Comparison of ENCODE assay signal across 10 mouse cellular contexts in genomic region chr5:110385263-110385662, GRCm38 (mm10). TPM values are rescaled to one million over a fixed set of nuclear protein-coding genes. Genes with fewer than 3 reads are reported as not detected.
DNase-seq lines count a peak whose midpoint lies in the region; ATAC-seq and TF ChIP-seq lines count a peak whose summit lies in the region.
"Had no signal": no experiment of that assay in that cellular context is flagged by ENCODE, and none has a peak within 500 bp of the region (broad histone marks: within the 10 kb centered on the region; RNA-seq: fewer than 3 reads in every experiment).

No protein-coding gene starts in this region.

- peaks cover 14% of the 10 kb centered on the region; the same call in 1 of the 2 replicates for H3K4me1 ChIP-seq in intestine, embryonic 15.5 days (replicated peaks)
- H3K4me1 ChIP-seq in intestine, embryonic 16.5 days (ENCODE audit: control insufficient read depth, insufficient read depth, low read length), result peaks cover 7% of the 10 kb centered on the region
- H3K4me1 ChIP-seq in embryonic facial prominence, embryonic 14.5 days (ENCODE audit: control insufficient read depth, insufficient read depth, low read length), result peaks cover 21% of the 10 kb centered on the region
- H3K4me1 ChIP-seq in hindbrain, embryonic 13.5 days (replicated peaks), result peaks cover 43% of the 10 kb centered on the region
- peaks cover 22% of the 10 kb centered on the region for H3K4me1 ChIP-seq in midbrain, embryonic 14.5 days (ENCODE audit: control insufficient read depth, insufficient read depth, low read length)
- peaks cover 8% of the 10 kb centered on the region for H3K4me1 ChIP-seq in kidney, adult 2 months (ENCODE audit: control insufficient read depth, insufficient read depth, low read length)

- 57% methylated on average over 4 of the region's 4 CpGs for WGBS in intestine, embryonic 15.5 days
- 48% methylated on average over 4 of the region's 4 CpGs for WGBS in intestine, embryonic 16.5 days
- WGBS in embryonic facial prominence, embryonic 14.5 days, result 69% methylated on average over 4 of the region's 4 CpGs
- 52% methylated on average over 4 of the region's 4 CpGs for WGBS in hindbrain, embryonic 13.5 days
- WGBS in midbrain, embryonic 14.5 days, result 58% methylated on average over 4 of the region's 4 CpGs
- 79% methylated on average over 4 of the region's 4 CpGs for WGBS in kidney, adult 2 months

- TF ChIP-seq CTCF in kidney, adult 2 months (conservative IDR thresholded peaks at IDR 0.05; ENCODE audit: insufficient read depth, insufficient read length, low read depth, low read length), result no peak

- no peak overlapping the region for H3K4me3 ChIP-seq in intestine, embryonic 15.5 days (replicated peaks)
- no peak overlapping the region for H3K4me3 ChIP-seq in intestine, embryonic 16.5 days (ENCODE audit: low read length)
- peak overlapping the region; percentile 73 for H3K4me3 ChIP-seq in embryonic facial prominence, embryonic 14.5 days (ENCODE audit: low read depth, low read length)
- H3K4me3 ChIP-seq in hindbrain, embryonic 13.5 days, result peak overlapping the region; percentile 71
- H3K4me3 ChIP-seq in midbrain, embryonic 14.5 days (replicated peaks; ENCODE audit: low read depth, low read length), result peak overlapping the region; percentile 75
- H3K4me3 ChIP-seq in kidney, adult 2 months (ENCODE audit: insufficient read depth, low read depth, low read length), result no peak overlapping the region

- no peak for TF ChIP-seq POLR2A in kidney, adult 2 months (IDR thresholded peaks at IDR 0.05; ENCODE audit: low read depth, low read length)

- H3K9me3 ChIP-seq in intestine, embryonic 15.5 days, result no peaks in the 10 kb centered on the region
- no peaks in the 10 kb centered on the region for H3K9me3 ChIP-seq in intestine, embryonic 16.5 days (ENCODE audit: control insufficient read depth, low read length)
- no peaks in the 10 kb centered on the region for H3K9me3 ChIP-seq in embryonic facial prominence, embryonic 14.5 days (ENCODE audit: control insufficient read depth, low read length)
- H3K9me3 ChIP-seq in hindbrain, embryonic 13.5 days, result no peaks in the 10 kb centered on the region
- no peaks in the 10 kb centered on the region for H3K9me3 ChIP-seq in midbrain, embryonic 14.5 days (ENCODE audit: control insufficient read depth, low read length)

- H3K9ac ChIP-seq in intestine, embryonic 15.5 days, result no peak overlapping the region
- H3K9ac ChIP-seq in intestine, embryonic 16.5 days (ENCODE audit: low read depth, low read length), result no peak overlapping the region
- no peak overlapping the region; the same call in 1 of the 2 replicates for H3K9ac ChIP-seq in embryonic facial prominence, embryonic 14.5 days (ENCODE audit: low read depth, low read length)
- H3K9ac ChIP-seq in hindbrain, embryonic 13.5 days, result peak overlapping the region; percentile 81
- 0 out of 2 replicates have a peak overlapping the region, but pooled peaks have one; percentile 78 for H3K9ac ChIP-seq in midbrain, embryonic 14.5 days (replicated peaks; ENCODE audit: low read length)

- no peaks in the 10 kb centered on the region; the same call in 1 of the 2 replicates for H3K27me3 ChIP-seq in intestine, embryonic 15.5 days (replicated peaks)
- H3K27me3 ChIP-seq in intestine, embryonic 16.5 days (replicated peaks; ENCODE audit: control insufficient read depth, insufficient read depth, low read length), result 0 out of 2 replicates have a peak, but pooled peaks cover 2% of the 10 kb centered on the region
- H3K27me3 ChIP-seq in embryonic facial prominence, embryonic 14.5 days (replicated peaks; ENCODE audit: control insufficient read depth, insufficient read depth, low read length), result 0 out of 2 replicates have a peak, but pooled peaks cover 3% of the 10 kb centered on the region
- H3K27me3 ChIP-seq in hindbrain, embryonic 13.5 days, result peaks cover 8% of the 10 kb centered on the region
- H3K27me3 ChIP-seq in midbrain, embryonic 14.5 days (ENCODE audit: control insufficient read depth, insufficient read depth, low read length), result no peaks in the 10 kb centered on the region
- no peaks in the 10 kb centered on the region for H3K27me3 ChIP-seq in kidney, adult 2 months (replicated peaks; ENCODE audit: control insufficient read depth, insufficient read depth, low read length)

- DNase-seq in embryonic facial prominence, embryonic 14.5 days (ENCODE audit: low spot score), result no peak
- no peak for DNase-seq in midbrain, embryonic 14.5 days
- DNase-seq in retina, postnatal 1 day, result no peak
- no peak for DNase-seq in liver
- no peak for DNase-seq in kidney, adult 2 months
- DNase-seq: heart, postnatal 36 days; right cerebral cortex, postnatal 4 days had no signal

- H3K27ac ChIP-seq in intestine, embryonic 15.5 days, result no peak overlapping the region
- H3K27ac ChIP-seq in intestine, embryonic 16.5 days (ENCODE audit: low read length), result no peak overlapping the region
- H3K27ac ChIP-seq in embryonic facial prominence, embryonic 14.5 days (replicated peaks; ENCODE audit: low read depth, low read length), result no peak overlapping the region
- H3K27ac ChIP-seq in hindbrain, embryonic 13.5 days, result no peak overlapping the region
- no peak overlapping the region for H3K27ac ChIP-seq in midbrain, embryonic 14.5 days (replicated peaks; ENCODE audit: low read depth, low read length)
- H3K27ac ChIP-seq in kidney, adult 2 months (ENCODE audit: insufficient read depth, low read depth, low read length), result no peak overlapping the region

- H3K4me2 ChIP-seq in intestine, embryonic 15.5 days (replicated peaks), result peak overlapping the region; percentile 92; the same call in 1 of the 2 replicates
- no peak overlapping the region for H3K4me2 ChIP-seq in intestine, embryonic 16.5 days (ENCODE audit: low read depth, low read length)
- peak overlapping the region; percentile 73 for H3K4me2 ChIP-seq in embryonic facial prominence, embryonic 14.5 days (ENCODE audit: low read depth, low read length)
- peak overlapping the region; percentile 65 for H3K4me2 ChIP-seq in hindbrain, embryonic 13.5 days
- peak overlapping the region; percentile 65 for H3K4me2 ChIP-seq in midbrain, embryonic 14.5 days (ENCODE audit: low read length)

- H3K36me3 ChIP-seq in intestine, embryonic 15.5 days, result no peaks in the 10 kb centered on the region; the same call in 1 of the 2 replicates
- H3K36me3 ChIP-seq in intestine, embryonic 16.5 days (ENCODE audit: control insufficient read depth, insufficient read depth, low read length), result no peaks in the 10 kb centered on the region
- H3K36me3 ChIP-seq in embryonic facial prominence, embryonic 14.5 days (ENCODE audit: control insufficient read depth, insufficient read depth, low read length), result no peaks in the 10 kb centered on the region; the same call in 1 of the 2 replicates
- peaks cover 7% of the 10 kb centered on the region; the same call in 1 of the 2 replicates for H3K36me3 ChIP-seq in hindbrain, embryonic 13.5 days
- no peaks in the 10 kb centered on the region; the same call in 1 of the 2 replicates for H3K36me3 ChIP-seq in midbrain, embryonic 14.5 days (ENCODE audit: control insufficient read depth, insufficient read depth, low read length)
- no peaks in the 10 kb centered on the region for H3K36me3 ChIP-seq in kidney, adult 2 months (ENCODE audit: control insufficient read depth, insufficient read depth, low read length)

- ATAC-seq in intestine, embryonic 15.5 days, result no peak
- ATAC-seq in intestine, embryonic 16.5 days, result no peak
- ATAC-seq in embryonic facial prominence, embryonic 14.5 days (ENCODE audit: low read depth), result no peak
- no peak for ATAC-seq in hindbrain, embryonic 13.5 days (ENCODE audit: low FRiP score)
- ATAC-seq in midbrain, embryonic 14.5 days (ENCODE audit: low FRiP score, low TSS enrichment), result no peak

RNA-seq across cellular contexts. Expression of gene Lrcol1, which starts 40.7 kb away (rescaled TPM):
- polyA plus RNA-seq in intestine, embryonic 15.5 days (2015; fragmentation: Nextera tagmentation; extraction: Ambion mirVana), result not detected in 2 replicates
- polyA plus RNA-seq in intestine, embryonic 16.5 days (2015; fragmentation: Nextera tagmentation; extraction: Ambion mirVana), result not detected in 2 replicates
- polyA plus RNA-seq in embryonic facial prominence, embryonic 14.5 days (2014; fragmentation: Nextera tagmentation; extraction: Ambion mirVana), result not detected in 2 replicates
- not detected in 2 replicates for polyA plus RNA-seq in hindbrain, embryonic 13.5 days (2015; fragmentation: Nextera tagmentation; extraction: Ambion mirVana)
- polyA plus RNA-seq in midbrain, embryonic 14.5 days (2014; fragmentation: Nextera tagmentation; extraction: Ambion mirVana), result not detected in 2 replicates
- polyA plus RNA-seq in kidney, adult 2 months (2012; rRNA removed), result not detected in 2 replicates

RNA-seq across cellular contexts. Expression of gene P2rx2, which starts 42.3 kb away (rescaled TPM):
- 0.61 and 1.4 TPM in 2 replicates for polyA plus RNA-seq in intestine, embryonic 15.5 days (2015; fragmentation: Nextera tagmentation; extraction: Ambion mirVana)
- 1.2 and 1.4 TPM in 2 replicates for polyA plus RNA-seq in intestine, embryonic 16.5 days (2015; fragmentation: Nextera tagmentation; extraction: Ambion mirVana)
- 2.3 and 2.4 TPM in 2 replicates for polyA plus RNA-seq in embryonic facial prominence, embryonic 14.5 days (2014; fragmentation: Nextera tagmentation; extraction: Ambion mirVana)
- polyA plus RNA-seq in hindbrain, embryonic 13.5 days (2015; fragmentation: Nextera tagmentation; extraction: Ambion mirVana), result 5.1 and 6.5 TPM in 2 replicates
- polyA plus RNA-seq in midbrain, embryonic 14.5 days (2014; fragmentation: Nextera tagmentation; extraction: Ambion mirVana), result 5.2 and 6.7 TPM in 2 replicates
- 0.59 and 0.90 TPM in 2 replicates for polyA plus RNA-seq in kidney, adult 2 months (2012; rRNA removed)

Comparison
In these comparisons a context has a peak if more than half of its experiments do, and no peak if none do; other contexts are left out.
1. H3K4me3 ChIP-seq: peak in embryonic facial prominence, embryonic 14.5 days (single experiment), hindbrain, embryonic 13.5 days (single experiment) and midbrain, embryonic 14.5 days (single experiment); none in intestine, embryonic 15.5 days (single experiment), intestine, embryonic 16.5 days (single experiment) and kidney, adult 2 months (single experiment).
2. H3K9ac ChIP-seq: peak in hindbrain, embryonic 13.5 days (single experiment) and midbrain, embryonic 14.5 days (single experiment); none in intestine, embryonic 15.5 days (single experiment), intestine, embryonic 16.5 days (single experiment) and embryonic facial prominence, embryonic 14.5 days (single experiment).